Mouse (Mus musculus) forebrain, embryonic 16.5 days (tissue): ENCODE measurements around the gene Fzr1. TPM values are rescaled to one million over a fixed set of nuclear protein-coding genes. Genes with fewer than 3 reads are reported as not detected.

ENCODE experiments used
- ATAC-seq: fragments of 200-750 bp; cut with Nextera tagmentation; 2 replicates; pipeline ENCODE4 v1.8.0; 2017; ENCODE audit warnings: mild to moderate bottlenecking, moderate library complexity
- H3K27ac ChIP-seq: fragments of 300-500 bp; sonication (generic); 2 replicates; pipeline ENCODE4 v1.5.1; 2014; ENCODE audit warnings: low read length, control low read depth
- H3K27me3 ChIP-seq: fragments of 300-500 bp; sonication (generic); replicated peaks from 2 replicates; pipeline ENCODE4 v1.6.1; 2014; ENCODE audit warnings: low read length; ENCODE audit not compliant: control insufficient read depth, insufficient read depth
- H3K36me3 ChIP-seq: fragments of 300-500 bp; sonication (generic); 2 replicates; pipeline ENCODE4 v1.6.1; 2014; ENCODE audit not compliant: control insufficient read depth, insufficient read depth
- H3K4me1 ChIP-seq: fragments of 300-500 bp; sonication (generic); replicated peaks from 2 replicates; pipeline ENCODE4 v1.6.1; 2014; ENCODE audit warnings: low read length; ENCODE audit not compliant: control insufficient read depth, insufficient read depth
- H3K4me2 ChIP-seq: fragments of 300-500 bp; sonication (generic); 2 replicates; pipeline ENCODE4 v1.6.1; 2014; ENCODE audit warnings: mild to moderate bottlenecking, low read length, control low read depth
- H3K4me3 ChIP-seq: fragments of 300-500 bp; sonication (generic); replicated peaks from 2 replicates; pipeline ENCODE4 v1.5.1; 2014; ENCODE audit warnings: mild to moderate bottlenecking, low read length, control low read depth
- H3K9ac ChIP-seq: fragments of 300-500 bp; sonication (generic); replicated peaks from 2 replicates; pipeline ENCODE4 v1.6.1; 2014; ENCODE audit warnings: low read depth, low read length, control low read depth
- H3K9me3 ChIP-seq: fragments of 300-500 bp; sonication (generic); 2 replicates; pipeline ENCODE4 v1.6.1; 2016; ENCODE audit warnings: low read length; ENCODE audit not compliant: control insufficient read depth
- WGBS: fragments of 180-500 bp; shearing (Covaris S2); extraction: QIAGEN DNeasy Blood & Tissue Kit; methylation state at CpG from one replicate; pipeline ENCODE4 v1.1.7; 2014; 5-methylcytosine and 5-hydroxymethylcytosine counted together
- polyA plus RNA-seq: library from polyadenylated mRNA; unstranded; fragments of >200 nt; fragmentation: Nextera tagmentation; extraction: Ambion mirVana; gene quantifications from 2 replicates; pipeline ENCODE4 v1.2.1, GENCODE M21; 2015

Fzr1 gene
- polyA plus RNA-seq, 1 experiment from 2014 or later, result 133 TPM

GRCm38 (mm10) chr10:81422661-81423217, 44.4 kb upstream of the Fzr1 start:
- no peak overlapping the region for H3K4me3 ChIP-seq
- WGBS, result 84% methylated on average over 3 of the region's 3 CpGs
- H3K27me3 ChIP-seq, result peaks cover 3% of the 10 kb centered on the region; the same call in 1 of the 2 replicates
- peaks cover 45% of the 10 kb centered on the region for H3K4me1 ChIP-seq
- ATAC-seq, result no peak
- no peaks in the 10 kb centered on the region for H3K36me3 ChIP-seq
- H3K27ac ChIP-seq, result no peak overlapping the region
- no peak overlapping the region for H3K9ac ChIP-seq
- no peak overlapping the region for H3K4me2 ChIP-seq
- H3K9me3 ChIP-seq, result no peaks in the 10 kb centered on the region

- Histone ChIP-seq H3K9me3 (no peaks in the 10 kb centered on the region), H3K27me3 (no peaks in the 10 kb centered on the region), H3K36me3 (no peaks in the 10 kb centered on the region), H3K4me1 (peaks cover 48% of the 10 kb centered on the region), H3K4me2 (no peak overlapping the region), H3K27ac (no peak overlapping the region), H3K4me3 (no peak overlapping the region), H3K9ac (no peak overlapping the region)
- WGBS, result 75% methylated on average over 6 of the region's 6 CpGs
- ATAC-seq, result no peak
Measured at GRCm38 (mm10) chr10:81422191-81422590, 43.9 kb upstream of the Fzr1 start.

DNA sequence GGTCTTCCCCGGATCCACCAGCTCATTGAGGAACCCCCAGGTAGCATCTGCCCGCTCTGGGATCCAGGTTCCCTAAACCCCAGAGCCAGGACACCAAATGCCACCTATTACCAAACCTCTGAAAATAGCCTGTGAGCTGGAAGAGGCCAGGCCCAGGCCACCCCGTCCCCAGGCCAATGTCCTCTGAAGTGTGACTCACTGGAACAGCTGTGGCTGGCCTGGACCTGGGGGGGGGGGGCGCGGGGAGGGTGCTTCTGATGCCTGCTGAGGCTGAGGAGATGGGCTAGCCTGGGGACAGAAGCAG, 43.4 kb upstream of the Fzr1 start:
- H3K9ac ChIP-seq, result no peak overlapping the region
- no peak overlapping the region for H3K4me2 ChIP-seq
- ATAC-seq, result no peak
- peaks cover 48% of the 10 kb centered on the region for H3K4me1 ChIP-seq
- no peak overlapping the region for H3K4me3 ChIP-seq
- no peaks in the 10 kb centered on the region for H3K36me3 ChIP-seq
- 88% methylated on average over 5 of the region's 5 CpGs for WGBS
- H3K9me3 ChIP-seq, result no peaks in the 10 kb centered on the region
- no peaks in the 10 kb centered on the region for H3K27me3 ChIP-seq
- no peak overlapping the region for H3K27ac ChIP-seq

DNA sequence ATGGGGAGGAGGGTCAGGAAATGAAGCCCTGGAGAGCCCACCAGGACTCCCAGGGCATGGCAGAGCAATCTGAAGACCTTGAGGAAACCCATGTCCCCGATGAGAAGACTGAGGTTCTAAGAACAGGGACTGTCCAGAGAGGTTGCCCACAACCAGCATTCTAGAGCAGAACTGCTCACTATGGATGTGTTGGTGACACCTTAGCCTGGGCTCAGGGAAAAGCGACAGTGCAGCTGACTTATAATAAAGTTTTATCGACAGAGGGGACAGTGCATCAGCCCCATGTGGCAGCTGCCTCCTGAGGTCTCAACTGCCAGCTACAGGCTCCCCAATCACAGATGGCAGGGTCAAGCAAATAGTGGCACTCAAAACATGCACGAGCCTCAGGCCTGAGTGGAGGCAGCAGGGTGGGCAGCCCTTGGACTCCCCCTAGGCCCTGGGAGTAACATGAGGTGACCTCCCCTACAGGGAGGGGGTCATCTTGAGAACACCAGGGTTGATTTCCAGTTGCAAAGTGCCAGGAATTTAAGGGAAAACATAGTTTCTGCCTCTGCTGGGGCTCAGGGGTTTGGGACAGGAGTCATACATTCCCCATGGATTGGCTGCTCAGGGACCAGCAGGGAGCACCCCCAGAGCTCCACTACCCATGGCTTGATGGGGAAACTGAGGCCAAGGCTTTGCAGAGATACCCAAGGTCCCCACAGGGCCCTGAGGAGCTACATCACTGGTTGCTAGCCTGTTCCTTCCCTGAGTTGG, 42.9 kb upstream of the Fzr1 start:
- Histone ChIP-seq H3K9me3 (no peaks in the 10 kb centered on the region), H3K9ac (no peak overlapping the region), H3K27me3 (no peaks in the 10 kb centered on the region), H3K36me3 (no peaks in the 10 kb centered on the region), H3K4me3 (no peak overlapping the region), H3K4me2 (no peak overlapping the region), H3K4me1 (peaks cover 48% of the 10 kb centered on the region), H3K27ac (no peak overlapping the region)
- WGBS, result 76% methylated on average over 4 of the region's 4 CpGs
- ATAC-seq, result no peak

GRCm38 (mm10) chr10:81420191-81420767, 42.0 kb upstream of the Fzr1 start:
- H3K4me3 ChIP-seq, result no peak overlapping the region
- no peak overlapping the region for H3K27ac ChIP-seq
- no peaks in the 10 kb centered on the region for H3K9me3 ChIP-seq
- H3K4me1 ChIP-seq, result peaks cover 41% of the 10 kb centered on the region
- H3K36me3 ChIP-seq, result no peaks in the 10 kb centered on the region
- H3K4me2 ChIP-seq, result no peak overlapping the region
- no peaks in the 10 kb centered on the region for H3K27me3 ChIP-seq
- 89% methylated on average over 40 of the region's 40 CpGs for WGBS
- ATAC-seq, result no peak
- no peak overlapping the region for H3K9ac ChIP-seq

DNA sequence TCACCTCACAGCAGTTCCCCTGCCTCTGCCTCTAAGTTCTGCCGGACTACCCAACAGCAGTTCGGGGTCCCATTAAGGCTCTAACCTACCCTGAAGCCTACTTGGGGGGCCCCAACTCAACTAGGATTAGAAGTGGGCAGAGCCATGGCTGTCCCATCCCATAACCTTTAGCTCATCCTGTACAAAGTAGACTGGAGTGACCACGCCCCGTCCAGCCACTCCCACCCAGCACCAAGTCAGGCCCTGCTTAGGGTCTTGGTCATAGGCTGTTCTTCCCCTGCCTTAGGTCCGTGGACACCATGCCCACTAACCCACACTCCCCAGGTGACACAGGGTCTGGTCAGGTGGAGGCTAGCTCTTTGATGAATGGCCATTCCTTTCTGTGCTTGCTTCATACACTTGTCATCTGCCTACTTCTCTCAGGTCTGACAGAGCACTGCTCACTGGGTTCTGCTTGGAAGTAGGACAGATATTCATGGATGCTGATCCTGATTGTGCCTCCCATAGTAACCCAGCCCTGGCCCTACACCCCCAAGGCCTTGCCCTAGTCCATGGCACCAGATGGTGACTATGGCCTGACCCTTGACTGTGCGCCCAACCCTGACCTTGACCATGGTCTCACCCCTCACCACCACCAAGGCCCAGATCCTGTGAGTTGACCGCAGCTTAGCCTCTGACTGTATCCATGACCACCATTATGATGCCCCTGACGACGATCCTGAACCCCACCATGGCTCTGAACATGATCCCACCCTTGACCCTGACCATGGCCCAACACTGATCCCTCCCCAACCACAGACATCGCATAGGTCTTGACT, 41.0 kb upstream of the Fzr1 start:
- Histone ChIP-seq H3K4me2 (no peak overlapping the region), H3K27me3 (no peaks in the 10 kb centered on the region), H3K9ac (no peak overlapping the region), H3K27ac (peak overlapping the region; percentile 16), H3K4me3 (no peak overlapping the region), H3K36me3 (no peaks in the 10 kb centered on the region), H3K9me3 (no peaks in the 10 kb centered on the region), H3K4me1 (peaks cover 38% of the 10 kb centered on the region)
- WGBS, result 90% methylated on average over 10 of the region's 10 CpGs
- no peak for ATAC-seq

DNA sequence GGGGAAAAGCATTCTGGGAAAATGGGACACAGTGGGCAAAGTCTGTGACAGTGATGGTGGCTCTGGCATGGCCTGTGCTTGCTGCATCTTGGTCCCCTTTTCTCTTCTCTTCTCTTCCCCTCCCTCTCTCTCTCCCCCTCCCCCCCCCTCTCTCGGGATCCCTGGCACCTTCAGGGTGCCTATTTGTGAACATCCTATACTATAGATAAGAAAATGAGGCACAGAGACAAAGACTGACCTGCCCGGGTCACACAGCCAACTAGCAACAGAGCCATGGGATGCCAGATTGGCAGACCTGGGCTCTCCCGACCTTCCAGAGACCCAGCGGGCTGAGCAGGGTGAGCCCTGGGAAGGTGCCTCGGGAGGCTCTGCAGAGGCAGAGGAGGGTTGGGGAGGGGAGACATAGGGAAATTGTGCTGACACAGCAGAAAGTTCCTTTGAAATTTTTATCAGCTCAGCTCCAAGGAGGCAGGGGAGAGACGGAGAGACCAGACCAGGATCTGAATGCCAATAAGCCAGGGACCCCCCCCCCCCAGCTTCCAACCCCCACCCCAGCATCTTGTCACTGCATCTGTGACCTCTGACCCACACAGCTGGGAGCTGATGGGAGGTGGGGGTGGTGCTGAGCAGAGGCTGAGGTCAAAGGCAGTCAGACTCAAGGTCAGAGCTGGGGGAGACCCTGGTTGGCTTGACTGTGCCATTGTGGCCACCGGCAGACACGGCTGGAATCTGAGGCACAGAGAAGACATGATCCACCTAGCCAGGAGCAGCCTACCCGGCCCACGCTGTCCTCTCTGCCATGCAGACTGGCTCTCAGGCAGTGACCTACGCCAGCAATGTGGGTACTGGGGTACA, 40.1 kb upstream of the Fzr1 start:
- WGBS, result 48% methylated on average over 11 of the region's 11 CpGs
- H3K27me3 ChIP-seq, result no peaks in the 10 kb centered on the region
- no peaks in the 10 kb centered on the region for H3K9me3 ChIP-seq
- H3K9ac ChIP-seq, result no peak overlapping the region
- no peaks in the 10 kb centered on the region for H3K36me3 ChIP-seq
- peak overlapping the region; percentile 85 for H3K27ac ChIP-seq
- peaks cover 45% of the 10 kb centered on the region for H3K4me1 ChIP-seq
- H3K4me3 ChIP-seq, result no peak overlapping the region
- no peak overlapping the region for H3K4me2 ChIP-seq
- ATAC-seq, result no peak

- Histone ChIP-seq H3K9ac (peak overlapping the region; percentile 49), H3K4me2 (peak overlapping the region; percentile 50), H3K27me3 (no peaks in the 10 kb centered on the region), H3K36me3 (no peaks in the 10 kb centered on the region), H3K27ac (peak overlapping the region; percentile 85), H3K4me3 (peak overlapping the region; percentile 35), H3K4me1 (peaks cover 48% of the 10 kb centered on the region), H3K9me3 (no peaks in the 10 kb centered on the region)
- peak; percentile 6; the same call in 1 of the 2 replicates for ATAC-seq
- 44% methylated on average over 12 of the region's 12 CpGs for WGBS
Measured at GRCm38 (mm10) chr10:81417227-81418215, 39.2 kb upstream of the Fzr1 start.
